Mouse (Mus musculus) heart, embryonic 16.5 days (tissue): Measurements from ENCODE around the gene Atg4c. TPM values are rescaled to one million over a fixed set of nuclear protein-coding genes. Genes with fewer than 3 reads are reported as not detected.

ENCODE experiments used
- ATAC-seq: fragments of 200-750 bp; cut with Nextera tagmentation; replicated peaks from 2 replicates; pipeline ENCODE4 v1.8.0; 2017; ENCODE audit warnings: moderate number of reproducible peaks; ENCODE audit not compliant: insufficient read depth, low FRiP score; ENCODE audit errors: extremely low read depth
- H3K27ac ChIP-seq: fragments of 300-500 bp; sonication (generic); 2 replicates; pipeline ENCODE4 v1.5.1; 2014; ENCODE audit warnings: mild to moderate bottlenecking, low read length, control low read depth, moderate library complexity
- H3K27me3 ChIP-seq: fragments of 300-500 bp; sonication (generic); 2 replicates; pipeline ENCODE4 v1.6.1; 2014; ENCODE audit warnings: low read length, mixed read lengths; ENCODE audit not compliant: control insufficient read depth, insufficient read depth
- H3K36me3 ChIP-seq: fragments of 300-500 bp; sonication (generic); 2 replicates; pipeline ENCODE4 v1.6.1; 2014; ENCODE audit not compliant: control insufficient read depth, insufficient read depth
- H3K4me1 ChIP-seq: fragments of 300-500 bp; sonication (generic); 2 replicates; pipeline ENCODE4 v1.6.1; 2014; ENCODE audit warnings: low read length, mixed read lengths; ENCODE audit not compliant: control insufficient read depth, insufficient read depth
- H3K4me2 ChIP-seq: fragments of 300-500 bp; sonication (generic); 2 replicates; pipeline ENCODE4 v1.6.1; 2014; ENCODE audit warnings: low read depth, mild to moderate bottlenecking, control low read depth, low read length
- H3K4me3 ChIP-seq: fragments of 300-500 bp; sonication (generic); 2 replicates; pipeline ENCODE4 v1.5.1; 2014; ENCODE audit warnings: mild to moderate bottlenecking, control low read depth, low read length
- H3K9ac ChIP-seq: fragments of 300-500 bp; sonication (generic); 2 replicates; pipeline ENCODE4 v1.6.1; 2014; ENCODE audit warnings: low read length, control low read depth
- H3K9me3 ChIP-seq: fragments of 300-500 bp; sonication (generic); replicated peaks from 2 replicates; pipeline ENCODE4 v1.6.1; 2016; ENCODE audit warnings: low read length; ENCODE audit not compliant: control insufficient read depth
- WGBS: fragments of 180-500 bp; shearing (Covaris S2); extraction: QIAGEN DNeasy Blood & Tissue Kit; methylation state at CpG from one replicate; pipeline ENCODE4 v1.1.7; 2014; 5-methylcytosine and 5-hydroxymethylcytosine counted together
- polyA plus RNA-seq: library from polyadenylated mRNA; unstranded; fragments of >200 nt; fragmentation: Nextera tagmentation; extraction: Ambion mirVana; gene quantifications from 2 replicates; pipeline ENCODE4 v1.2.1, GENCODE M21; 2015

Gene Atg4c
- polyA plus RNA-seq, 1 experiment from 2014 or later: 10.7 TPM

GRCm38 (mm10) chr4:99163001-99163400, 30.7 kb upstream of the Atg4c start:
- peak overlapping the region; percentile 20; the same call in 1 of the 2 replicates for H3K4me2 ChIP-seq
- WGBS: 53% methylated on average over 9 of the region's 9 CpGs
- no peak for ATAC-seq

GRCm38 (mm10) chr4:99163547-99163946, 30.2 kb upstream of the Atg4c start:
- no peak overlapping the region for H3K4me3 ChIP-seq
- 26% methylated on average over 4 of the region's 4 CpGs for WGBS
- no peaks in the 10 kb centered on the region for H3K4me1 ChIP-seq
- H3K27ac ChIP-seq: no peak overlapping the region
- H3K9me3 ChIP-seq: no peaks in the 10 kb centered on the region
- H3K9ac ChIP-seq: no peak overlapping the region; the same call in 1 of the 2 replicates
- peak overlapping the region; percentile 15 for H3K4me2 ChIP-seq
- H3K27me3 ChIP-seq: no peaks in the 10 kb centered on the region
- no peaks in the 10 kb centered on the region for H3K36me3 ChIP-seq
- ATAC-seq: no peak; the same call in 1 of the 2 replicates

More at GRCm38 (mm10) chr4:99163001-99163400, 30.7 kb upstream of the Atg4c start:
- Histone ChIP-seq H3K27ac (no peak overlapping the region), H3K36me3 (no peaks in the 10 kb centered on the region), H3K9ac (no peak overlapping the region), H3K27me3 (no peaks in the 10 kb centered on the region), H3K4me1 (no peaks in the 10 kb centered on the region), H3K9me3 (no peaks in the 10 kb centered on the region), H3K4me3 (no peak overlapping the region)

GRCm38 (mm10) chr4:99168869-99169268, 24.9 kb upstream of the Atg4c start:
- H3K36me3 ChIP-seq: no peaks in the 10 kb centered on the region
- ATAC-seq: no peak
- no peak overlapping the region for H3K4me3 ChIP-seq
- H3K4me2 ChIP-seq: no peak overlapping the region
- no peaks in the 10 kb centered on the region for H3K9me3 ChIP-seq
- no peaks in the 10 kb centered on the region for H3K27me3 ChIP-seq
- 85% methylated on average over 5 of the region's 5 CpGs for WGBS
- H3K4me1 ChIP-seq: no peaks in the 10 kb centered on the region
- no peak overlapping the region for H3K27ac ChIP-seq
- no peak overlapping the region for H3K9ac ChIP-seq

GRCm38 (mm10) chr4:99174265-99174664, 19.5 kb upstream of the Atg4c start:
- no peak overlapping the region for H3K4me2 ChIP-seq
- H3K36me3 ChIP-seq: no peaks in the 10 kb centered on the region
- no peak overlapping the region for H3K9ac ChIP-seq
- no peak overlapping the region for H3K27ac ChIP-seq
- no peaks in the 10 kb centered on the region for H3K9me3 ChIP-seq
- H3K4me3 ChIP-seq: no peak overlapping the region
- H3K27me3 ChIP-seq: no peaks in the 10 kb centered on the region
- no peaks in the 10 kb centered on the region for H3K4me1 ChIP-seq
- ATAC-seq: no peak
- 86% methylated on average over 7 of the region's 7 CpGs for WGBS

GRCm38 (mm10) chr4:99176841-99177240, 16.9 kb upstream of the Atg4c start:
- Histone ChIP-seq H3K4me3 (no peak overlapping the region), H3K36me3 (no peaks in the 10 kb centered on the region), H3K9ac (no peak overlapping the region), H3K4me1 (peaks cover 6% of the 10 kb centered on the region), H3K27ac (no peak overlapping the region), H3K4me2 (no peak overlapping the region), H3K27me3 (no peaks in the 10 kb centered on the region), H3K9me3 (no peaks in the 10 kb centered on the region)
- WGBS: 62% methylated on average over 7 of the region's 7 CpGs
- no peak for ATAC-seq

- Histone ChIP-seq H3K27ac (no peak overlapping the region), H3K4me1 (peaks cover 6% of the 10 kb centered on the region), H3K4me3 (no peak overlapping the region), H3K36me3 (no peaks in the 10 kb centered on the region), H3K9ac (no peak overlapping the region), H3K27me3 (no peaks in the 10 kb centered on the region), H3K9me3 (no peaks in the 10 kb centered on the region), H3K4me2 (no peak overlapping the region)
- 83% methylated on average over 4 of the region's 4 CpGs for WGBS
- ATAC-seq: no peak
Measured at GRCm38 (mm10) chr4:99177255-99177654, 16.5 kb upstream of the Atg4c start.

- Histone ChIP-seq H3K4me2 (no peak overlapping the region), H3K9ac (no peak overlapping the region), H3K36me3 (no peaks in the 10 kb centered on the region), H3K4me1 (peaks cover 6% of the 10 kb centered on the region), H3K27ac (no peak overlapping the region), H3K27me3 (no peaks in the 10 kb centered on the region), H3K9me3 (no peaks in the 10 kb centered on the region), H3K4me3 (no peak overlapping the region)
- ATAC-seq: no peak
- WGBS: 78% methylated on average over 5 of the region's 5 CpGs
Measured at GRCm38 (mm10) chr4:99178851-99179250, 14.9 kb upstream of the Atg4c start.

- no peak overlapping the region for H3K4me3 ChIP-seq
- H3K27ac ChIP-seq: no peak overlapping the region
- 46% methylated on average over 21 of the region's 21 CpGs for WGBS
- no peak for ATAC-seq
- peaks cover 6% of the 10 kb centered on the region for H3K4me1 ChIP-seq
- H3K4me2 ChIP-seq: peak overlapping the region; percentile 28
- no peaks in the 10 kb centered on the region for H3K9me3 ChIP-seq
- no peaks in the 10 kb centered on the region for H3K27me3 ChIP-seq
- H3K9ac ChIP-seq: peak overlapping the region; percentile 34; the same call in 1 of the 2 replicates
- no peaks in the 10 kb centered on the region for H3K36me3 ChIP-seq
Measured at GRCm38 (mm10) chr4:99179446-99180120, 14.2 kb upstream of the Atg4c start.

- Histone ChIP-seq H3K27me3 (no peaks in the 10 kb centered on the region), H3K27ac (no peak overlapping the region), H3K4me3 (no peak overlapping the region), H3K4me1 (peaks cover 6% of the 10 kb centered on the region), H3K4me2 (no peak overlapping the region), H3K9ac (no peak overlapping the region), H3K9me3 (no peaks in the 10 kb centered on the region), H3K36me3 (no peaks in the 10 kb centered on the region)
- no peak for ATAC-seq
- 55% methylated on average over 5 of the region's 5 CpGs for WGBS
Measured at GRCm38 (mm10) chr4:99180921-99181320, 12.8 kb upstream of the Atg4c start.
